Mouse (Mus musculus) WW6 (cell line): ENCODE measurements around the gene Plin5.
A peak's percentile ranks its signal among the peaks of the same experiment; 100 is the strongest.

ENCODE experiments used
- DNase-seq: peaks from one replicate; pipeline ENCODE4 v3.0.0-alpha.2; 2013; ENCODE audit warnings: low read depth, low spot score

Gene Plin5

DNA sequence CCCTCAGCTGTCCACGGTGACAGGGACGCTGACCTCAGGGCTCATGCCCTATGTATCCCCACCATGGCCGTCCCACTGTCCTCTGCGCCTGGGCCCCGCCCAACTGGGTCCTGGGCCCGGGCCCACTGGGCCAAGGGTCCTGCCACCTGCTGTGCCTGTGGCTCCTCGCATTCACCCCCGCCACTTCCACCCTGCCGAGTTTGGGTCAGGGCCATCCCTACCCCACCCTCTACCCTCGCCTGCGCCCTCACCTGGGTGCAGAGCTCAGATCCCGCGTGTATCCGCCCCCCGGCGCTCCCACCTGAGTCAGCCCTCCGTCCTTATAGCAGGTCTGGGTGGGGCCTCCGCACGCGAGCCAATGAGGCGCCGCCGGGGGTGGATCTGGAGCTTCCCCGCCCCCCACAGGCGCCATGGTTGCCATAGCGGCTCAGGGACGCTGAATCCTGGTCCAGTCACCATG, at the start of gene Plin5:
TSS of gene Plin5 (minus strand) at position 346 of the 460 bp plus-strand sequence.
- no peak for DNase-seq

DNA sequence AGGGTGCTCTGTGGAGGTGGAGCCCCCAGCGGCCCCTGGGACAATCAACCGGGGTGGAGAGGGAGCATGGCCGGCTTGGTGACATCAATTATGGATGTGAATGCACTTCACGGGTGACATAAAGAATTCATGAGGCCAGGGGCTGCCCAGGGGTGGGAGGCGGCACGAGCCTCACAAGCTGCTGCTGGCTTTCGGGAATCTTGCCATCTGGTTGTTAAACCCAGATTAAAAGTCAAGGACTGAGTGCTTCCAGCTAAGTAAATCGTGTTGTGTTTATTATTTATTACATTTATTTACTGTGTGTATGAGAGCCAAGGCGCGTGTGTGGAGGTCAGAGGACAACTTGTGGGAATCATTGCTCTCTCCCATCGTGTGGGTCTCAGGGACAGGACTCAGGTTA, 48.3 kb upstream of the Plin5 start:
- DNase-seq = no peak

DNA sequence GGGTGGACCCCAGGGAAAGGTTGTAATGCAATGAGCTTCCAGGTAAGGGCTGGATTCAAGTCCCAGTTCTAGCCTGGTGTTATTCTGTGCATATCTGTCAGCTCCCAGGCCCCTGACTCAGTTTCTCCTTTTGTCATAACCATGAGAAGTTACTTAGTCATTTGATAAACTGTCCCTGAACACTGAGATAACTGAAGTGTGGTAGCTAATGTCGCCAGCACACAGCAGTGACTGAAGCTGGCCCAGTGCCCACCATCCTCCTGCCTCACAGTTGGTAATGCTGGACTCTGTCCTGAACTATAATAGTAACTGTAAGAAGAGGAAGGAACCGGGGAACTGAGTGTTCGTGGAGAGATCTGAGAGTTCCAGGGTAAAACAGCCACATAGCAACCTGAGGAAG, 47.1 kb upstream of the Plin5 start:
- no peak for DNase-seq

DNA sequence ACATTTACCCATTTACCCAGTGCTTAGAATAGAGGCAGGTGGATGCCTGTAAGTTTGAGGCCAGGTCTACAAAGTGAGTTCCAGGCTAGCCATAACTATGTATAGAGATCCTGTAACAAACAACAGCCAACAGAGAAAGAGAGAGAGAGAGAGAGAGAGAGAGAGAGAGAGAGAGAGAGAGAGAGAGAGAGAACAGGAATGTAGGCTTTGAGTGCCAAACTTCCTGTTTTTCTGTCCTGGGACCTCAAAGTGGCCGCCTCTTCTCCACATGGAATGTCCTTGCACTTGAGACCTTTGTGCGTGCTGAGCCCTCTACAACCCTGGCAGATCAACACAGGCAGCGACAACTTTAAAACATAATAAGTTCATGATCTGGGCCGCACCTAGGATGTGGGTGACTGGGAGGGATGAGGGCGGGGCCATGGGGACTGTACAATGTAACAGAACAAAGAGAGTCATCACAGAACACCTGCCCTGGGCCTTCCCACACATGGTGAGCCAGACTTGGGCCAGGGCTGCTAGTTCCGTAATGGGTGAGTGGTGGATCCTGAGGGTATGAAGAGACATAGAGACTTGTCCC, 46.2 kb upstream of the Plin5 start:
- DNase-seq = no peak

DNA sequence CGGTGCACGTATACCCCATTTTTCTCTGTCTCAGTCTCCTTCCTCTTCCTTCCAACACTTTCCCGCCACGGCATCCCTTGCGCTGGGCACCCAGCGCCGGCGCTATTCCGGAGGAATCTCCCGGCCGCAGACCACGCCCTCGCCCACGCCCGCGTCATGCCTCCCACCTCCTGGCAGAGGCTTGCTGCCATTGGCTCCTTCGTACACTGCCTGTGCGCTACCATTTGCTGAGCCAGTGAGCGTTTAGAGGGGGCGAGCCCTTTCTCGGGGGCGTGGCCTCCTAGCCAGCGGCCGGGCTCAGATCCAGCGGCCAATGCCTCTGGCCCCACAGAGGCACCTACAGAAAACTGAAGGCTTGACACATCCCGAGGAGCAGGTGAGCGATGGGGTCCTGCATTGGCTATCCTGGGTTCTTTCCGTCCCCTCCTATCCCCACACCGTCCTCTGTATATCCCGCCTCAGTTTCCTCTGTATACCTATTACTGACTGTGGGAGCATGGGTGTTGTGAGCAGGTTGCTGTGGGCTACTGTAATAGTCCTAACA, 44.9 kb upstream of the Plin5 start, which contains the start of gene Tnfaip8l1:
TSS of gene Tnfaip8l1 (plus strand) at position 247 of the 544 bp plus-strand sequence.
- peak; percentile 83 for DNase-seq

DNA sequence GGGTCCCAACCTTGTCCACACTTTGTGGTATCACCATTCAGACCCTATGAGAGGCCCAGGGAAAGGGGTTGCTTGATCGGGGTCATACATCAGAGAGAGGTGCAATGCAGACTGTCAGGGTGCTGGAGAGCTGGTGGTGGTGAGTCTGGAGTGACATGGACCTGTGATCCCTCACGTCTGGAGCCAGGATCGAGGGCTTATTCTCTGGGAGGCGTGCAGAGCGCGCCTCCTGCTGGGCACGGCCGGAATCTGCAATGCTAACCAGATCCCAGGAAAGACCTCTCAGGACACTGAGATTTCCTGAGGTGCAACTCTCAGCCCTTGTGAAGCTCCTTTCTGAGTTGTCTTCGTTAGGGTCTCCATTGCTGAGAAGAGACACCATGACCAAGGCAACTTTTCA, 42.3 kb upstream of the Plin5 start:
- peak; percentile 61 for DNase-seq

DNA sequence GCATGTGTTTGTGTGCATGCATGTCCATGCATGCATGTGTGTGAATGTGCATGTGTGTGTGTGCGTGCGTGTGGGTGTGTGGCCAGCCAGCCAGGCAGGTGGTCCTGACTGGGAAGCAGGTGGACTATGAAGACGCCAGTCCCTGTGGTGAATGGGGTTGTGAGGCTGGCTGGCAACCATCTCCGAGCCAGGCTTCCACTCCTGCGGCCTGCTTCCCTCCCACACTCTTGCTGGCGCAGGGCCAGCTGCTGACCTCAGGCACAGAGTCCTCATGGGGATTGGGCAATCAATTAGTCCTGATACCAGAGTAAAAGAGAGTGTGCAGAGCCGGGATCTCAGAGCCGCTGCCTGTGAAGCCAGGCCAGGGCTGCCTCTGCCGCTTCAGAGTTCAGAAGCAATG, 36.2 kb upstream of the Plin5 start:
- no peak for DNase-seq

DNA sequence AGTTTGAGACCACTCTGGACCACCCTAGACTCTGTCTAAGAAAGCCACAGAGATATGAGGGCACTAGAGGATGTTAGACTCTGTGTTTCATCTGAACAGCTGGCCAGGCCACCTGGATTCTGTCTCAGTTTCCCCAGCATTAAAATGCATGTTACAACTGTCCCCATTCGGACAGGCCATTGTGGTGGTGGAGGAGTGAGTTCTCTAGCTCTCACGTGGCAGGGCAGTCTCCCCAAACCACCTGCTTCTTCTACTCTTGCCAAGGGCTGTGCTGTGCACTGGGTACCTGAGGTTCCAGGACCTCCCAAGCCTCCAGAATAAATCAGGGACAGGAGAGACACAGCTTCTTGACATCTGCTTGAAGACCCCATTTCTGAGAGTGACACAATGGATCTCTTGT, 32.5 kb upstream of the Plin5 start:
- DNase-seq = no peak

DNA sequence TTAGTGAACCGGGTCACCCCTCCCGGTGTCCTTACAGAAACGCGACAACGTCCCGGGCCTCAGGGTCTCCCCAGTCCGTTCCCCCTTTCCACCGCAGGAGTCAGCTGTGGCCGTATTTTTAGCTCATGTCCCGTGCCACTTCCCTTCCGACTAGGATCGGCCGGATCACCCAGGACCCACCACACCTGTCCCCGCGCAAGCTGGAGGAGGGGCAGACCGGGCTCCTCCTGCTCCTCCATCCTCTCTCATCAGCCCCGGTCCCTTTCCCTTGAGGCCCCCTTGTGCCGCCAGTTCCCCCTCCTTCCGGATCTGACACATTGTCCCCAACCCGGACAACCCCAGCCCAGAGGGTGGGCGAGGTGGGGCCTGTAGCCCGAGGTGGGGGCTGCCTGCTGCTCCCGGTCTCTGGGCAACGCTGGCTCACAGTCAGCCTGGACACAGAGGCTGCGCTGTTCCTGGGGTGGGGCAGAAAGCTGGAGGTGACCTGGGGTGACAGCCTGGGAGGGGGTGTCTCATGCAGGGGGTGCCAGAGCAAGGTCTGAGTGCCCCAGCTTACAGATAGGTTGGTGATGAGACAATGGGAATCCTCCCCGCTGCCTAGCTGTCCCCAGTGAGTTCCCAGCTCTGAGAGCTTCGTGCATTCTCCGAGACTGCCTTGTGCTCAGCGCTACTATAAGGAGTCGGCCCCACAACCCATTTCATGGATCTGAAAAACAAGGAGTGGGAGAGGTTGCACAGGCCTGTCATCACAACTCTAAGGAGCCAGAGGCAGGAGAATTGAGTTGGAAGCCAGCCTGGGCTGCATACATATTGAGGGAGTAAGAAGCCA, 31.6 kb upstream of the Plin5 start:
- no peak for DNase-seq

DNA sequence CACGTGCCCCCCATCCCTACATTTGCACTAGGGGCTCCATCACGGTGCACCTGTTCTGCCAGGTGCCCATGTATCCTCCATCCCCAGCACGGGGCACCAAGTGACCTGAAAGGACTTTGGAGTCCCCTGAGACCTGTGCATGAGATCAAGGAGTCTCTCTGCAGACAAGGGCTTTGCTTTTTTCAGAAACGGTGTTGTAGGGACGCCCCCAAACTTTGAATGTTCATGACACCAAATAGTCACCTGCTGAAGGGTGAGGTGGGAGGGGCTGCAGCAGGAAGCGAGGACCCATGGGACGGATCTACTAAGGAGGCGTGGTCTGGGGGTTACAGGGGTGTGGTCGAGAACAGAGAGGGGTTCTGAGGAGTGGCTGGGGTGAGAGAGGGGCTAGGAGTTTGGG, 30.9 kb upstream of the Plin5 start:
- no peak for DNase-seq

DNA sequence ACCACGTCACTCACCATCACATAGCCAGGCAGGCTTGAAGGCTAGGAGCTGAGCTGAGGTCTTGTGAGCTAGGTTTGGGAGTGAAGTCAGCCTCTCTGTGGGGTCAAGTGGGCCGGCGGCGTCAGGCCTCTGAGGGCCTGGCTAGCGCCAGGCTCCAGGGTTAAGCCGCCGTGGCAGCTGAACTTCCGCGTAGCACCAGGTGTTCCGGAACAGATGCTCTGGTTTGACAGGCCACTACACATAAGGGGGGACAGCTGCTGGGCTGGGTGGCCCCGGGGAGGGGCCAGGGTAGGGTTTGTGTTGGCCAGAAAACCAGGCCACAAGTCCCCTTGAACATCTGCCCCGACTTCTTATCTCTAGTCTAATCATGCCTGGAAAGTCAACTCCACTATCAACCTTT, 30.0 kb upstream of the Plin5 start:
- DNase-seq = no peak

DNA sequence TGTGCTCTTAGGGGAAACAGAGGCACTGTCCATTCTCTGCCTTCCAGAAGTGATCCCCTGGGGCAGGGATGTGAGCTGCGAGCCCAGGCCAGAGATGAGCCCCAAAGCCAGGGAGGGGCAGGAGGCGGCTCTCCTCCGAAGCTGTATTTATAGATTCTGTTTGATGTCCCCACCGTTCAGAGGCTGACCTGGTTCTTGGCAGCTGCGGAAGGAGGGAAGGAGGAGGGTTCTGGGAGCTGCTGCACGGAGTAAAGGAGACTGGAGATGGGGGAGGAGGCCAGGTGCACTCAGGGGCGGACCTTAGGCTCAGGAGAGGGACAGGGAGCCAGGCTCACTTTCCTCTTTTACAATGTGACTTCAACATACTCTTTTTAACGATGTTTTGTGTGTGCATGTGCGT, 28.7 kb upstream of the Plin5 start:
- DNase-seq = no peak

DNA sequence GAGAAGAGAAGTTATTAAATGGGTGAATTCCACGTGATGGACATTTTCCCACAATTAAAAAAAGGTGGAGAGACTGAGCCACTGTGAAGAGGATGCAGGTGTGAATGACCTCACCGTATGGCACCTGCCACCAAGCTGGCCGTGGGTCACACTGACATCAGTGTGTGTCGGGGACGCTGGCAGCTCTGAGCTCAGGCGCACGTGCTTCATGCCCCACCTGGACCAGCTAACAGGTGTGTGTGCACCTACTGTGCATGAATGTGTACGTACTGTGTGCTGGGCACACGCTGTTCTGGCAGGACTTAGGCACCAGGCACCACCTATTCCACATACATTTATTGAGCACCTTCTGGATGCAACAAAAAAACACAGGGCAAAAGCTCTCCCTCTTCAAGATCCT, 27.1 kb upstream of the Plin5 start:
- DNase-seq = no peak

DNA sequence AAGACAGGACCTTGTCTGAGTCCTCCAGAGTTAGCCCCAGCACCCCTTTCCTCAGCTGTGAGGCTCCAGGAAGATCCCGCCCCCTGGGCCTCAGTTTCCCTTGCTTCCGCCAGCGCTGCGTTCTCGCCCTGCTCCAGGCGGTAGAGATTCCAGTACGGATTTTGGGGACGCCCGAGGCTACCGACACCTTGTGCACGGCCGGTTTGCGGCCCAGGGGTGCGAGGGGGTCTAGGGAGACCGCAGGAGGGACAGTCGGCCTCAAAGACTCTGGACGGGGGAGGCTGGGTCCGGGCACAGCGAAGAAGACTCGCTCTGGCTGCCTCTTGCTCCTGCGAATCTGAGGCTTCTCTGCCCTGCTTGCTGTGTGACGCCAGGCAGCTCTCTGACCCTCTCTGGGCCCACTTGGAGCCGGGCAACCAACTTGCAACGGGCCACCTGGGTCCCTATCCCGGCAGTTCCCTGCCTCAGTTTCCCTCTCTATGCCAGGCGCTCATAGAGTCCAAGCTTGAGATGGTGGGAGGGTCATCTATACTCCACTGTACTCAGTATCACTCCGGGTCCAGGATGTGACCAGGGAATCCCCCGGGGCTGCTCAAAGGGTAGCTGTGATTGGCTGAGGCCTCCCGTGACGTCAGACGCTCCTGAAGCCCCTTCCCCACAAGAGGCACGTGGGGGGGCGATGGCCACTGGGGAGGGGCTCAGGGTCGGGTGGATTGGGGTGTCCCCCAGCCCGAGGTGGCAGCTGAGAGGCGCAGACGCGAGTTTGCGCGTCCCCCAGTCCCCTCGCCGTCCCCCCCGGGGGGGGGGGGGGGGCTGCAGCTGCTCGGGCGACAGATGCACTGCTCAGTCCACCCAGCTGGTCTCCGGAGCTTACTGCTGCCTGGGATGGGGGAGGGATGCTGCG, 24.6 kb upstream of the Plin5 start:
- no peak for DNase-seq

DNA sequence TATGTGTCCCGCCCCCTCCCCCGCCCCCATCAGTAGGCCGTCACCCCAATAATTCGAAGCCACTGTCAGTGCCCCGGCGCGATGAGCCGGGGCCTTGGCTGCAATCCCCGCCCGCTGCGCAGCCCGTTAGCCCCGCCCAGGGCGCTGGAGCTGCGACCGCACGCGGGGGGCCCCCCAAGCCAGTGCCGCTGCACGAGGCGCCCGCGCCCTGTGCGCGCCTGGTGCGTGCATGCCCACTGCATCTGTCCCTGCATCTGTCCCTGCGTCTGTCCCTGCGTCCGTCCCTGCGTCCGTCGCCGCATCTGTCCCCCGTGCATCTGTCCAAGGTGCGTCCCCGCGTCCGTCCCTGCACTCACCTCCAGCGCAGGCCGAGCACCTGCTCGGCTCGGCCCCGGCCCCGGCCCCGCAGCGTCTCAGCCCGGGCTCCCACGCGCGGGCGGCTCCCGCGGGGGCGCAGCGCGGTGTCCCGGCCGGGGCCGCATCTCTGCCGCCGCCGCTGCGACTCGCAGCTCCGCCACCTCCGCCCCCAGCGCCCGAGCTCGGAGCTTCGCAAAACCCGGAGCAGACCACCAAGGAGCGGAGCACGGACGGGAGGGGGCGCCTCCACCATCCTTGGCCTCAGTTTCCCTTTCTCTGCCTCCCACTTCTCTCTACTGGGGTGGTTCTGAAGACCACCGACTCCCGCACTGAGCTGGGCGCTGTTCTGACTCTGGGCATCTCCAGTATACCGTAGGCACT, 22.6 kb upstream of the Plin5 start, which contains the start of gene Sema6b:
TSS of gene Sema6b (minus strand) at position 486 of the 738 bp plus-strand sequence.
- DNase-seq = no peak

DNA sequence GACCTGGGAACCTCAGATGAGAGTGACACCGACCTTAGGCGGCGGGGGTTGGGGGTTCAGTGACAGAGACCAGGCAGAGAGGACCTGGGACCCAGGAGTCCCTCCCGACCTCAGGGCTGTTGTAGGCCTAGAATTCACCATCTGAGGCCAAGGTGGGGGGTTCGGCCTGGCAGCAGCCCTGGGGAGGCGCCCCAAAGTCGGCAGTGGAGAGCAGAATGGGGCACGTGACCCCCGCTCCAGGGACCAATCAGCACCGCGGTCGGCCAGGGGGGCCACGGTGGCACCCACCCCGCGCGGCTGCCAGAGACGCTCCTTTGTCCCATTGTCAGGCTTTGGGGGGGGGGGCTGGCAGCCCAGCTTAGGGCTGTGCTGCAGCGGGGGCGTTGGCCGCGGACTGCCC, 22.0 kb upstream of the Plin5 start:
- DNase-seq = no peak

DNA sequence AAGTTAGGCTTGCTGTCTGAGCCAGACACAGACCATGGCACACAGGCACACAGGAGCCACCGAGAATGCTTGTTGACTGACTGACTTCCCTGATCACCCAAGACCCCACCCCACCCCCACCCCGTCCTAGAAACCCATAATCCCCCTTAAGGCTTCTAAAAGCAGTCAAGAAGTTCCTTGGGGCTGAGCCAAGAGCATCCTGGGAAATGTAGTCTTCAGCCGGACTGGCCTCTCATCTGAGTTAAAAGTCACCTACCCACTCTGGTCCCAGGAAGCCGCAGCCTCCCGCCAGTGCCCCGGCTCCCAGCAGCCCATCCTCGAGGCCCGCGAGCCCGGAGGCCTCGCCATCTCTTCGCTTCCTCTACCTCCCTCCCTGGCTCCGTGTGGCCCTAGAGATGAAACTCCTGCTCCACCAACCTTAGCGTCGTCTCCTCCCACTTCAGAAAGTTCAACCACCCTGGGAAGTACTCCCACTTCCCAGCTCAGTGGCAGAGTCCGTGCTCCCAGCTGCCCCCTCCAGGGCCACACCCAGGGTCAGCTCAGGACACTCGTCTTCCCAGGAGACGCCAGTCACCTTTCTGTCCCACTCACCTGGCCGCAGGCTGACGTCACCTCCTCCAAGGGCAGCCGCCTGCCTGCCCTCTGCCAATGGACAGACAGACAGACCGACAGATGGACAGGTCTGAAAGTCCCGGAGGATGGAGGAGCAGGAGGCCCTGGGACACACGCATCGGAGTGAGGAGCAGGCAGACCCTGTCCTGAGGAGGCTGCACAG, 20.6 kb upstream of the Plin5 start:
- no peak for DNase-seq

DNA sequence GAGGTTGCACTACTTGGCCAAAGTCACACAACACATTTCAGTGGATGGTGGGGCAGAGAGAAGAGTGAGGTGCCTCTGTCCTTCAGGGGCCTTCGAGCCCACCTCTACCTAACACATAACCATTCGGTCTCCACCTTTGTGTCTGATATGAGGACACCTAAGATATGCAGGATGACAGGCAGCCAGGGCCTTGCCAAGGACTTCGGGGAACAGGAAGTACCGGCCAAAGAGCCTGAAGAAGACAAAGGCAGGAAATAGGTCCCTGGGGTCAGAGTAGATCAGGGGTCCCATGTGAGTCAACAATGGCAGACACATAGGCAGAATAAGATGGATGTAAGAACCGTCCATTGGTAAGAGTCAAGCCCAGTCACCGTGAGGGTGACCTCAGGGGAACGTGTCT, 19.2 kb upstream of the Plin5 start:
- DNase-seq = no peak

DNA sequence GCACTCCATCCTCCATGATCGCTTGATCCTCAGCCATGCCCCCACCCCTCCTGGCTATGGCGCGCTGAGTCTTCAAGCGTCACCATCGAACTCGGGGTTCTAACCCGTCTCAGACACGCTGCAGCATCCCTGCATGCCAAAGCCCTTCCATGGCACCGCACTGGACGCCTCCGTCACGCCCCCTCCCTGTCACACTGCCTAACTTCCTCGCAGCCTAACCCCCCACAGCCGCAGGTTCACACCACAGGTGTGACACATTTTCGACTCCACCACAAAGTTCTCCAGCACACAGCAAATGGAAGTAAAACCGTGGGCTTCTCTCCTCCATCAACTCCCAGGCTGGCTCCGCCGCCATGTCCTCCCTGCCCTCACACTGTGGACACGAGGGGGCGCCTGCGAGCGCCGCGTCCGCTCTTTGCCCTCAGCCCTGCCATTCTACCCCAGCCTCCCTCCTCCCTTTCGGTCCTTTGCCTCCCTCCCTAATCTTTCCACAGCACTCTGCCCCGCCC, 17.1 kb upstream of the Plin5 start:
- DNase-seq = no peak
